ENCODE assay signal across 26 mouse cellular contexts in the genomic region with DNA sequence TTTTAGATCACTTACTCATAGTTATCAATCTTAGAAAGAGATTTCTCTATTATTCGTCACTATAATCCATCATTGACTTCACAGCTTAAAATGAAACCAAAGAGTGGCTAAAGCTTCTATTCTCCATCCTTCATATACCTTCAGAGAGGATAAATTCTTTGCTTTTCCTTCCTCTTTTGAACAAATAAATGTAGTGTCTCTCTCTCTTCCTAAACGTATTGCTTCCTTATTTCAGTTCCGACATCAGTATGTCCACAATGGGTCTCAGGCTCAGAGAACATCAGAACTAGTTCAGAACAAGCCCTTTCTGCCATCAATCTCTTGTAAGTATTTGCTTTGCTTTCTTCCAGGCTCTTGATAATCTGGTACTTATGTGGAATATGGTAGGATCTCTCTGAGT.
"Had no signal": no experiment of that assay in that cellular context is flagged by ENCODE, and none has a peak within 500 bp of the region (broad histone marks: within the 10 kb centered on the region; RNA-seq: fewer than 3 reads in every experiment).

No protein-coding gene starts in this region.

- H3K9me3 ChIP-seq: heart, embryonic 13.5 days; heart, embryonic 15.5 days; hindbrain, embryonic 13.5 days; hindbrain, embryonic 15.5 days; kidney, embryonic 15.5 days; limb, embryonic 13.5 days; limb, embryonic 15.5 days had no signal

- H3K4me1 ChIP-seq: heart, embryonic 15.5 days; hindbrain, embryonic 13.5 days; hindbrain, embryonic 15.5 days; kidney, embryonic 15.5 days; limb, embryonic 13.5 days; limb, embryonic 15.5 days had no signal

- H3K4me2 ChIP-seq: heart, embryonic 11.5 days; heart, embryonic 13.5 days; heart, embryonic 15.5 days; hindbrain, embryonic 13.5 days; hindbrain, embryonic 15.5 days; kidney, embryonic 15.5 days; limb, embryonic 13.5 days; limb, embryonic 15.5 days had no signal

- H3K9ac ChIP-seq: heart, embryonic 13.5 days; heart, embryonic 15.5 days; hindbrain, embryonic 13.5 days; hindbrain, embryonic 15.5 days; kidney, embryonic 15.5 days; limb, embryonic 13.5 days; limb, embryonic 15.5 days had no signal

- H3K27ac ChIP-seq: gastrocnemius, adult 2 months; heart, adult 2 months; heart, embryonic 13.5 days; heart, embryonic 15.5 days; hindbrain, embryonic 13.5 days; hindbrain, embryonic 15.5 days; hindbrain, postnatal 0 days; kidney, embryonic 15.5 days; kidney, postnatal 0 days; limb, embryonic 13.5 days; limb, embryonic 15.5 days had no signal

- H3K36me3 ChIP-seq: heart, embryonic 13.5 days; heart, embryonic 15.5 days; hindbrain, embryonic 13.5 days; hindbrain, embryonic 15.5 days; kidney, embryonic 15.5 days; limb, embryonic 13.5 days; limb, embryonic 15.5 days had no signal

- H3K27me3 ChIP-seq: heart, embryonic 13.5 days; heart, embryonic 15.5 days; hindbrain, embryonic 13.5 days; hindbrain, embryonic 15.5 days; kidney, embryonic 15.5 days; limb, embryonic 13.5 days; limb, embryonic 15.5 days had no signal

- DNase-seq: gastrocnemius, adult 2 months; gastrocnemius, postnatal 10 days; gastrocnemius, postnatal 25 days; heart, adult 11 months; heart, adult 2 months; heart, postnatal 14 days; heart, postnatal 36 days; kidney, adult 11 months; kidney, adult 2 months; kidney, adult 9 months; kidney, postnatal 14 days; kidney, postnatal 36 days; layer of hippocampus, adult 9-11 months; layer of hippocampus, postnatal 36 days; left cerebral cortex, postnatal 4 days had no signal

- H3K4me3 ChIP-seq: gastrocnemius, adult 2 months; heart, adult 2 months; heart, embryonic 13.5 days; heart, embryonic 15.5 days; hindbrain, embryonic 13.5 days; hindbrain, embryonic 15.5 days; kidney, embryonic 15.5 days; limb, embryonic 13.5 days; limb, embryonic 15.5 days had no signal

- ATAC-seq: hindbrain, postnatal 0 days; intestine, embryonic 16.5 days had no signal
